Mouse (Mus musculus) ES-Bruce4 (cell line): ENCODE results near the gene Ctnna2.

ENCODE experiments used
- CTCF ChIP-seq: IDR thresholded peaks from one replicate; pipeline ENCODE4 v1.8.1; 2011; ENCODE audit warnings: low read depth, low read length
- POLR2A ChIP-seq: IDR thresholded peaks from one replicate; pipeline ENCODE4 v1.8.1; 2011; ENCODE audit warnings: low read length; ENCODE audit not compliant: insufficient read depth

- TF ChIP-seq POLR2A (no peak), CTCF (no peak)
These were observed 739.1 kb downstream of the Ctnna2 start for GRCm38 (mm10) chr6:77240426-77240825.
